Mouse (Mus musculus): ENCODE data around the gene Slc27a1.
A peak's percentile ranks its signal among the peaks of the same experiment; 100 is the strongest.

Slc27a1 gene

GRCm38 (mm10) chr8:71613418-71613817, 44.7 kb downstream of the Slc27a1 start:
- no peak for DNase-seq (ENCODE audit: low read depth, low spot score)

- no peak for DNase-seq (ENCODE audit: low read depth, low spot score)
Observed at GRCm38 (mm10) chr8:71619786-71620185, 51.1 kb downstream of the Slc27a1 start.

- no peak for DNase-seq (ENCODE audit: low read depth, low spot score)
Observed at GRCm38 (mm10) chr8:71625088-71625487, 56.4 kb downstream of the Slc27a1 start.

GRCm38 (mm10) chr8:71626753-71627152, 58.1 kb downstream of the Slc27a1 start:
- no peak for DNase-seq (ENCODE audit: low read depth, low spot score)

- no peak for DNase-seq (ENCODE audit: low read depth, low spot score)
Observed at GRCm38 (mm10) chr8:71627265-71628099, 58.8 kb downstream of the Slc27a1 start.

GRCm38 (mm10) chr8:71628396-71629095, 59.9 kb downstream of the Slc27a1 start:
- no peak for DNase-seq (ENCODE audit: low read depth, low spot score)

GRCm38 (mm10) chr8:71629096-71629697, 60.5 kb downstream of the Slc27a1 start:
- peak; percentile 93 for DNase-seq (ENCODE audit: low read depth, low spot score)

GRCm38 (mm10) chr8:71629781-71630212, 61.1 kb downstream of the Slc27a1 start:
- DNase-seq (ENCODE audit: low read depth, low spot score): no peak

GRCm38 (mm10) chr8:71630761-71631160, 62.1 kb downstream of the Slc27a1 start:
- no peak for DNase-seq (ENCODE audit: low read depth, low spot score)

- DNase-seq (ENCODE audit: low read depth, low spot score): no peak
Observed at GRCm38 (mm10) chr8:71631897-71632296, 63.2 kb downstream of the Slc27a1 start.

- no peak for DNase-seq (ENCODE audit: low read depth, low spot score)
Observed at GRCm38 (mm10) chr8:71633164-71633563, 64.5 kb downstream of the Slc27a1 start.

- DNase-seq (ENCODE audit: low read depth, low spot score): no peak
Observed at GRCm38 (mm10) chr8:71633981-71634667, 65.4 kb downstream of the Slc27a1 start.
